Mouse (Mus musculus) midbrain, embryonic 13.5 days (tissue): ENCODE measurements at regions not wholly inside any gene's neighbourhood (a gene's known extent, or its start where the extent isn't known, plus 50 kb on each side); places are given as distances from the start of the nearest gene placed in this dataset.

ENCODE experiments used
- ATAC-seq: fragments of 200-750 bp; cut with Nextera tagmentation; 2 replicates; pipeline ENCODE4 v1.8.0; 2017; ENCODE audit warnings: mild to moderate bottlenecking, moderate TSS enrichment, moderate library complexity
- H3K27ac ChIP-seq: fragments of 300-500 bp; sonication (generic); 2 replicates; pipeline ENCODE4 v1.5.1; 2015; ENCODE audit warnings: inconsistent platforms, mild to moderate bottlenecking, moderate library complexity
- H3K27me3 ChIP-seq: fragments of 300-500 bp; sonication (generic); 2 replicates; pipeline ENCODE4 v1.6.1; 2015; ENCODE audit warnings: mild to moderate bottlenecking, inconsistent platforms
- H3K36me3 ChIP-seq: fragments of 300-500 bp; sonication (generic); 2 replicates; pipeline ENCODE4 v1.6.1; 2015; ENCODE audit warnings: mild to moderate bottlenecking, inconsistent platforms
- H3K4me1 ChIP-seq: fragments of 300-500 bp; sonication (generic); replicated peaks from 2 replicates; pipeline ENCODE4 v1.6.1; 2015; ENCODE audit warnings: inconsistent platforms
- H3K4me2 ChIP-seq: fragments of 300-500 bp; sonication (generic); replicated peaks from 2 replicates; pipeline ENCODE4 v1.6.1; 2015; ENCODE audit warnings: moderate library complexity, mild to moderate bottlenecking, inconsistent platforms
- H3K4me3 ChIP-seq: fragments of 300-500 bp; sonication (generic); replicated peaks from 2 replicates; pipeline ENCODE4 v1.5.1; 2015; ENCODE audit warnings: mild to moderate bottlenecking, inconsistent platforms
- H3K9ac ChIP-seq: fragments of 300-500 bp; sonication (generic); replicated peaks from 2 replicates; pipeline ENCODE4 v1.6.1; 2015; ENCODE audit warnings: mild to moderate bottlenecking, inconsistent platforms
- H3K9me3 ChIP-seq: fragments of 300-500 bp; sonication (generic); 2 replicates; pipeline ENCODE4 v1.6.1; 2016; ENCODE audit warnings: mild to moderate bottlenecking, inconsistent platforms
- WGBS: fragments of 180-500 bp; shearing (Covaris S2); methylation state at CpG from one replicate; pipeline ENCODE4 v1.1.7; 2015; 5-methylcytosine and 5-hydroxymethylcytosine counted together

- Histone ChIP-seq H3K4me1 (peaks cover 7% of the 10 kb centered on the region; the same call in 1 of the 2 replicates), H3K9ac (no peak overlapping the region), H3K36me3 (no peaks in the 10 kb centered on the region), H3K4me3 (no peak overlapping the region), H3K27me3 (0 out of 2 replicates have a peak, but pooled peaks cover 4% of the 10 kb centered on the region), H3K27ac (peak overlapping the region; percentile 30; the same call in 1 of the 2 replicates), H3K4me2 (peak overlapping the region; percentile 36), H3K9me3 (no peaks in the 10 kb centered on the region)
- no peak for ATAC-seq
- 25% methylated on average over 10 of the region's 10 CpGs for WGBS
These were observed 210.6 kb upstream of the H2al1a start for GRCm38 (mm10) chrX:11088506-11088905.

GRCm38 (mm10) chrX:11090432-11090831 is 208.6 kb upstream of the H2al1a start:
- peak; percentile 37; the same call in 1 of the 2 replicates for ATAC-seq
- Histone ChIP-seq H3K9me3 (no peaks in the 10 kb centered on the region), H3K4me2 (no peak overlapping the region), H3K36me3 (no peaks in the 10 kb centered on the region), H3K9ac (no peak overlapping the region), H3K4me3 (no peak overlapping the region), H3K4me1 (peaks cover 7% of the 10 kb centered on the region; the same call in 1 of the 2 replicates), H3K27me3 (no peaks in the 10 kb centered on the region), H3K27ac (no peak overlapping the region)
- WGBS = 28% methylated on average over 7 of the region's 7 CpGs

- Histone ChIP-seq H3K9me3 (no peaks in the 10 kb centered on the region), H3K27ac (0 out of 2 replicates have a peak overlapping the region, but pooled peaks have one; percentile 51)
- peak; percentile 45; the same call in 1 of the 2 replicates for ATAC-seq
These were observed 201.3 kb upstream of the H2al1a start for GRCm38 (mm10) chrX:11097581-11098254.

GRCm38 (mm10) chrX:11098366-11098765 is 200.7 kb upstream of the H2al1a start:
- WGBS = 52% methylated on average over 4 of the region's 4 CpGs
- Histone ChIP-seq H3K4me2 (no peak overlapping the region), H3K36me3 (no peaks in the 10 kb centered on the region), H3K27me3 (no peaks in the 10 kb centered on the region), H3K9ac (no peak overlapping the region), H3K9me3 (no peaks in the 10 kb centered on the region), H3K4me1 (peaks cover 25% of the 10 kb centered on the region), H3K4me3 (no peak overlapping the region), H3K27ac (peak overlapping the region; percentile 51; the same call in 1 of the 2 replicates)
- 0 out of 2 replicates have a peak, but pooled peaks have one; percentile 49 for ATAC-seq

More at GRCm38 (mm10) chrX:11097581-11098254, 201.3 kb upstream of the H2al1a start:
- Histone ChIP-seq H3K4me2 (no peak overlapping the region), H3K9ac (no peak overlapping the region), H3K36me3 (no peaks in the 10 kb centered on the region), H3K4me3 (no peak overlapping the region), H3K4me1 (peaks cover 25% of the 10 kb centered on the region), H3K27me3 (no peaks in the 10 kb centered on the region)
- whole genome bisulfite sequencing = 66% methylated on average over 9 of the region's 9 CpGs

GRCm38 (mm10) chrX:11099146-11100087 is 199.6 kb upstream of the H2al1a start:
- H3K27me3 ChIP-seq = no peaks in the 10 kb centered on the region
- H3K4me2 ChIP-seq = peak overlapping the region; percentile 6; the same call in 1 of the 2 replicates
- no peaks in the 10 kb centered on the region for H3K36me3 ChIP-seq
- no peak overlapping the region for H3K9ac ChIP-seq
- H3K4me1 ChIP-seq = peaks cover 25% of the 10 kb centered on the region
- peak overlapping the region; percentile 51 for H3K27ac ChIP-seq
- no peaks in the 10 kb centered on the region for H3K9me3 ChIP-seq
- no peak overlapping the region for H3K4me3 ChIP-seq
- 54% methylated on average over 13 of the region's 13 CpGs for WGBS
- peak; percentile 59 for ATAC-seq

GRCm38 (mm10) chrX:11100935-11101334 is 198.1 kb upstream of the H2al1a start:
- H3K27ac ChIP-seq = no peak overlapping the region
- WGBS = 53% methylated on average over 3 of the region's 3 CpGs
- H3K9ac ChIP-seq = no peak overlapping the region
- H3K4me1 ChIP-seq = peaks cover 25% of the 10 kb centered on the region
- H3K4me2 ChIP-seq = no peak overlapping the region
- no peak for ATAC-seq
- H3K36me3 ChIP-seq = no peaks in the 10 kb centered on the region
- H3K9me3 ChIP-seq = no peaks in the 10 kb centered on the region
- no peak overlapping the region for H3K4me3 ChIP-seq
- H3K27me3 ChIP-seq = no peaks in the 10 kb centered on the region

- WGBS = 77% methylated on average over 2 of the region's 2 CpGs
These were observed 167.8 kb upstream of the H2al1a start for GRCm38 (mm10) chrX:11131253-11131652.

GRCm38 (mm10) chrX:11139971-11140421 is 159.1 kb upstream of the H2al1a start:
- Histone ChIP-seq H3K9me3 (no peaks in the 10 kb centered on the region), H3K36me3 (no peaks in the 10 kb centered on the region), H3K4me2 (no peak overlapping the region), H3K9ac (no peak overlapping the region), H3K27me3 (no peaks in the 10 kb centered on the region), H3K27ac (no peak overlapping the region), H3K4me1 (0 out of 2 replicates have a peak, but pooled peaks cover 3% of the 10 kb centered on the region), H3K4me3 (no peak overlapping the region)
- ATAC-seq = no peak
- 63% methylated on average over 8 of the region's 8 CpGs for WGBS

More at GRCm38 (mm10) chrX:11131253-11131652, 167.8 kb upstream of the H2al1a start:
- Histone ChIP-seq H3K27me3 (no peaks in the 10 kb centered on the region; the same call in 1 of the 2 replicates), H3K36me3 (no peaks in the 10 kb centered on the region), H3K4me1 (no peaks in the 10 kb centered on the region), H3K4me2 (no peak overlapping the region), H3K27ac (no peak overlapping the region), H3K9me3 (no peaks in the 10 kb centered on the region), H3K9ac (no peak overlapping the region), H3K4me3 (no peak overlapping the region)
- ATAC-seq = no peak

- H3K4me3 ChIP-seq = no peak overlapping the region
- no peak overlapping the region for H3K4me2 ChIP-seq
- 82% methylated on average over 1 of the region's 1 CpGs for WGBS
- no peaks in the 10 kb centered on the region for H3K27me3 ChIP-seq
- no peak for ATAC-seq
- H3K9me3 ChIP-seq = no peaks in the 10 kb centered on the region
- H3K27ac ChIP-seq = no peak overlapping the region
- no peaks in the 10 kb centered on the region for H3K36me3 ChIP-seq
- H3K9ac ChIP-seq = no peak overlapping the region
- 0 out of 2 replicates have a peak, but pooled peaks cover 3% of the 10 kb centered on the region for H3K4me1 ChIP-seq
These were observed 157.8 kb upstream of the H2al1a start for GRCm38 (mm10) chrX:11141294-11141693.

- Histone ChIP-seq H3K36me3 (no peaks in the 10 kb centered on the region), H3K4me3 (no peak overlapping the region), H3K4me1 (no peaks in the 10 kb centered on the region), H3K27ac (no peak overlapping the region), H3K27me3 (no peaks in the 10 kb centered on the region), H3K4me2 (no peak overlapping the region), H3K9me3 (no peaks in the 10 kb centered on the region), H3K9ac (no peak overlapping the region)
- WGBS = 63% methylated on average over 2 of the region's 2 CpGs
- no peak for ATAC-seq
These were observed 140.6 kb upstream of the H2al1a start for GRCm38 (mm10) chrX:11158416-11158815.

- 89% methylated on average over 3 of the region's 3 CpGs for WGBS
These were observed 128.6 kb upstream of the H2al1a start for GRCm38 (mm10) chrX:11170416-11170815.

More at GRCm38 (mm10) chrX:11170416-11170815, 128.6 kb upstream of the H2al1a start:
- H3K36me3 ChIP-seq = no peaks in the 10 kb centered on the region
- H3K27ac ChIP-seq = no peak overlapping the region
- no peaks in the 10 kb centered on the region for H3K9me3 ChIP-seq
- H3K9ac ChIP-seq = no peak overlapping the region
- no peaks in the 10 kb centered on the region for H3K27me3 ChIP-seq
- H3K4me1 ChIP-seq = no peaks in the 10 kb centered on the region
- H3K4me3 ChIP-seq = no peak overlapping the region
- ATAC-seq = no peak
- H3K4me2 ChIP-seq = no peak overlapping the region
